Mouse (Mus musculus) heart, adult 11 months (tissue): ENCODE data around the gene Zfp112.
"Not testable (repeated sequence)": the region's sequence is repeated elsewhere in the genome, so short reads cannot be mapped to it uniquely, and the experiment has no call there.

Source experiments
- DNase-seq: peaks from one replicate; pipeline ENCODE4 v3.0.0; 2022

Gene Zfp112

GRCm38 (mm10) chr7:24112156-24112856 is at the start of gene Zfp112:
Gene Zfp112 (plus strand): TSS chr7:24112314.
- DNase-seq = peak; percentile 98

- not testable (repeated sequence) for DNase-seq
Observed at GRCm38 (mm10) chr7:24074424-24074823, 37.7 kb upstream of the Zfp112 start.

- DNase-seq = peak; percentile 100
Observed at GRCm38 (mm10) chr7:24081634-24082431, 30.3 kb upstream of the Zfp112 start, which contains the start of gene Zfp180. Gene Zfp180 (plus strand): TSS chr7:24081924.

- DNase-seq = peak; percentile 88
Observed at GRCm38 (mm10) chr7:24082457-24083235, 29.5 kb upstream of the Zfp112 start.

- peak; percentile 70 for DNase-seq
Observed at GRCm38 (mm10) chr7:24086871-24087270, 25.2 kb upstream of the Zfp112 start.

GRCm38 (mm10) chr7:24087485-24088125 is 24.5 kb upstream of the Zfp112 start:
- DNase-seq = peak; percentile 48

- peak; percentile 84 for DNase-seq
Observed at GRCm38 (mm10) chr7:24104403-24104802, 7.7 kb upstream of the Zfp112 start.

GRCm38 (mm10) chr7:24105144-24105703 is 6.9 kb upstream of the Zfp112 start:
- peak; percentile 89 for DNase-seq

- DNase-seq = peak; percentile 70
Observed at GRCm38 (mm10) chr7:24110839-24111238, 1.3 kb upstream of the Zfp112 start.

- no peak for DNase-seq
Observed at GRCm38 (mm10) chr7:24111772-24112155, 350 bp upstream of the Zfp112 start.

GRCm38 (mm10) chr7:24113001-24113400 is 887 bp downstream of the Zfp112 start:
- peak; percentile 95 for DNase-seq

GRCm38 (mm10) chr7:24116655-24117054 is 4.5 kb downstream of the Zfp112 start:
- no peak for DNase-seq

GRCm38 (mm10) chr7:24133425-24133995 is 21.4 kb downstream of the Zfp112 start:
- peak; percentile 53 for DNase-seq

- peak; percentile 99 for DNase-seq
Observed at GRCm38 (mm10) chr7:24133996-24134828, 22.1 kb downstream of the Zfp112 start, which contains the start of gene Zfp235. Gene Zfp235 (plus strand): TSS chr7:24134169.

- DNase-seq = peak; percentile 81
Observed at GRCm38 (mm10) chr7:24142566-24142965, 30.5 kb downstream of the Zfp112 start.

GRCm38 (mm10) chr7:24153272-24153671 is 41.2 kb downstream of the Zfp112 start:
- peak; percentile 62 for DNase-seq

GRCm38 (mm10) chr7:24172191-24172590 is 60.1 kb downstream of the Zfp112 start:
- no peak for DNase-seq

GRCm38 (mm10) chr7:24174618-24175336 is 62.7 kb downstream of the Zfp112 start, which contains the start of gene Zfp114:
Gene Zfp114 (plus strand): TSS chr7:24175060.
- DNase-seq = peak; percentile 91

GRCm38 (mm10) chr7:24175337-24175711 is 63.2 kb downstream of the Zfp112 start:
- DNase-seq = no peak
